Mouse (Mus musculus) kidney, embryonic 15.5 days (tissue): ENCODE data around the gene Rpl13a. TPM values are rescaled to one million over a fixed set of nuclear protein-coding genes. Genes with fewer than 3 reads are reported as not detected.
"Not testable (repeated sequence)": the region's sequence is repeated elsewhere in the genome, so short reads cannot be mapped to it uniquely, and the experiment has no call there.

Experiments used
- ATAC-seq: fragments of 200-750 bp; cut with Nextera tagmentation; replicated peaks from 2 replicates; pipeline ENCODE4 v1.8.0; 2017; ENCODE audit warnings: moderate TSS enrichment; ENCODE audit not compliant: low FRiP score
- H3K27ac ChIP-seq: fragments of 300-500 bp; sonication (generic); 2 replicates; pipeline ENCODE4 v1.5.1; 2015; ENCODE audit warnings: mild to moderate bottlenecking, inconsistent platforms
- H3K27me3 ChIP-seq: fragments of 300-500 bp; sonication (generic); 2 replicates; pipeline ENCODE4 v1.6.1; 2015; ENCODE audit warnings: inconsistent platforms
- H3K36me3 ChIP-seq: fragments of 300-500 bp; sonication (generic); 2 replicates; pipeline ENCODE4 v1.6.1; 2015; ENCODE audit warnings: inconsistent platforms
- H3K4me1 ChIP-seq: fragments of 300-500 bp; sonication (generic); 2 replicates; pipeline ENCODE4 v1.6.1; 2015; ENCODE audit warnings: inconsistent platforms
- H3K4me2 ChIP-seq: fragments of 300-500 bp; sonication (generic); 2 replicates; pipeline ENCODE4 v1.6.1; 2015; ENCODE audit warnings: moderate library complexity, mild to moderate bottlenecking, inconsistent platforms
- H3K4me3 ChIP-seq: fragments of 300-500 bp; sonication (generic); replicated peaks from 2 replicates; pipeline ENCODE4 v1.5.1; 2015; ENCODE audit warnings: mild to moderate bottlenecking, inconsistent platforms
- H3K9ac ChIP-seq: fragments of 300-500 bp; sonication (generic); 2 replicates; pipeline ENCODE4 v1.6.1; 2015; ENCODE audit warnings: mild to moderate bottlenecking, inconsistent platforms
- H3K9me3 ChIP-seq: fragments of 300-500 bp; sonication (generic); replicated peaks from 2 replicates; pipeline ENCODE4 v1.6.1; 2016; ENCODE audit warnings: inconsistent platforms
- WGBS: fragments of 180-500 bp; shearing (Covaris S2); methylation state at CpG from one replicate; pipeline ENCODE4 v1.1.7; 2015; ENCODE audit warnings: mixed read lengths; 5-methylcytosine and 5-hydroxymethylcytosine counted together
- polyA plus RNA-seq: library from polyadenylated mRNA; unstranded; fragments of >200 nt; fragmentation: Nextera tagmentation; extraction: Ambion mirVana; gene quantifications from 2 replicates; pipeline ENCODE4 v1.2.1, GENCODE M21; 2015

Gene Rpl13a
- polyA plus RNA-seq, 1 experiment from 2014 or later = 1,248 TPM

DNA sequence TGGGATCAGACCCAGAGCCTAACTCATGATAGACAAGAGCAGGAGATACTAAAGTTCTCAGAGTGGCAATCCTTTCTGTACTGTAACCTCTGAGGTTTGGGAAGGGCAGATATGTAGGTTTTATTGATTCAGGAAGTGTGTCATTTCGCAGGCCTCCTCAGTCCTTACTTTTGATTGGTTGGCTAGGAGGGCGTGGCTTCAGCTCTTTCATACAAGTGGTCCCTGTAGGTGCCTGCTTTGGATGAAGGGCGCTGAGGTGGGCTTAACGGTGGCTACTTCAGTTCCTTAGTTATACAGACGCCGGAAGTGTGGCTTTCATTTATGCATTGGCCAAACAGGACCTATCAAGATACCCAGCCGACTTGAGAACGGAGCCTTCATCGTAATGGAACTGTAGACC, 27.0 kb upstream of the Rpl13a start:
- Histone ChIP-seq H3K4me2 (peak overlapping the region; percentile 74), H3K9ac (0 out of 2 replicates have a peak overlapping the region, but pooled peaks have one; percentile 3), H3K4me1 (peaks cover 31% of the 10 kb centered on the region), H3K36me3 (peaks cover 42% of the 10 kb centered on the region), H3K27ac (0 out of 2 replicates have a peak overlapping the region, but pooled peaks have one; percentile 97), H3K27me3 (no peaks in the 10 kb centered on the region), H3K9me3 (no peaks in the 10 kb centered on the region), H3K4me3 (peak overlapping the region; percentile 63; the same call in 1 of the 2 replicates)
- ATAC-seq = no peak
- WGBS = 86% methylated on average over 9 of the region's 9 CpGs

DNA sequence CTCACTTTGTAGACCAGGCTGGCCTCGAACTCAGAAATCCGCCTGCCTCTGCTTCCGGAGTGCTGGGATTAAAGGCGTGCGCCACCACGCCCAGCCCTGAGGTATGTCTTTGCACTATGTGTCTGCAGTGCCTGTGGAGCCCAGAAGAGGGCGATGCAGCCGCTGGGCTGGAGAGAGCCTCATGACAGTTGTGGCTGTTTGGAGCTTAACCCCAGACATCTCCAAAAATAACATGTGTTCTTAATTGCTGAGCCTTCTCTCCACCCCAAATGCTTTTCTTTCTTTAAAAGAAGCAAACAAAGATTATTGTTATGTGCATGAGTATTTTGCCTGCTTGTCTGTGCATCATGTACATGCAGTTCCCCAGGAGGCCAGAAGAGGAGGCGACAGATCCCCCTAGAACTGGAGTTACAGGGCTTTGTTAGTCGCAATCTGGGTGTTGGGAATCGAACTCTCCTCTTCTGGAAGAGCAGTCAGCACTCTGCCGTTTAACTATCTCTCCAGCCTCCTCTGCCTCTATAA, 26.5 kb upstream of the Rpl13a start:
- Histone ChIP-seq H3K4me2 (peak overlapping the region; percentile 74), H3K9me3 (no peaks in the 10 kb centered on the region), H3K36me3 (peaks cover 36% of the 10 kb centered on the region), H3K4me1 (peaks cover 37% of the 10 kb centered on the region), H3K27me3 (no peaks in the 10 kb centered on the region), H3K4me3 (peak overlapping the region; percentile 63), H3K9ac (0 out of 2 replicates have a peak overlapping the region, but pooled peaks have one; percentile 3), H3K27ac (peak overlapping the region; percentile 97)
- no peak for ATAC-seq
- WGBS = 79% methylated on average over 12 of the region's 12 CpGs

- Histone ChIP-seq H3K36me3 (peaks cover 29% of the 10 kb centered on the region), H3K9me3 (no peaks in the 10 kb centered on the region), H3K4me1 (peaks cover 44% of the 10 kb centered on the region), H3K4me3 (peak within 1 kb of the TSS; percentile 63), H3K9ac (peak within 1 kb of the TSS; percentile 89), H3K4me2 (peak within 1 kb of the TSS; percentile 74), H3K27me3 (no peaks in the 10 kb centered on the region), H3K27ac (peak within 1 kb of the TSS; percentile 97)
- 4% methylated on average over 69 of the region's 69 CpGs for whole genome bisulfite sequencing
- ATAC-seq = peak; percentile 94
Measured at GRCm38 (mm10) chr7:45154096-45154992, 25.8 kb upstream of the Rpl13a start, which contains the start of the genes Pih1d1 and Aldh16a1. Gene Pih1d1 (plus strand): TSS chr7:45154303. Gene Aldh16a1 (minus strand): TSS chr7:45154584.

- Histone ChIP-seq H3K4me3 (peak overlapping the region; percentile 63), H3K9me3 (no peaks in the 10 kb centered on the region), H3K4me1 (peaks cover 52% of the 10 kb centered on the region), H3K27me3 (no peaks in the 10 kb centered on the region), H3K36me3 (peaks cover 22% of the 10 kb centered on the region), H3K9ac (peak overlapping the region; percentile 89), H3K4me2 (peak overlapping the region; percentile 74), H3K27ac (peak overlapping the region; percentile 97)
- 4% methylated on average over 5 of the region's 5 CpGs for WGBS
- no peak for ATAC-seq
Measured at GRCm38 (mm10) chr7:45153586-45153985, 25.0 kb upstream of the Rpl13a start.

- peaks cover 22% of the 10 kb centered on the region for H3K36me3 ChIP-seq
- H3K9me3 ChIP-seq, H3K27me3 ChIP-seq, ATAC-seq: not testable (repeated sequence)
- H3K4me2 ChIP-seq = peak overlapping the region; percentile 74
- WGBS = 88% methylated on average over 2 of the region's 2 CpGs
- peak overlapping the region; percentile 97; the same call in 1 of the 2 replicates for H3K27ac ChIP-seq
- H3K4me3 ChIP-seq = peak overlapping the region; percentile 63
- H3K4me1 ChIP-seq = peaks cover 57% of the 10 kb centered on the region
- peak overlapping the region; percentile 89; the same call in 1 of the 2 replicates for H3K9ac ChIP-seq
Measured at GRCm38 (mm10) chr7:45153052-45153451, 24.5 kb upstream of the Rpl13a start.

GRCm38 (mm10) chr7:45151303-45151702, 22.7 kb upstream of the Rpl13a start:
- Histone ChIP-seq H3K27me3 (no peaks in the 10 kb centered on the region), H3K4me1 (peaks cover 61% of the 10 kb centered on the region), H3K27ac (peak overlapping the region; percentile 80), H3K4me3 (no peak overlapping the region), H3K36me3 (peaks cover 21% of the 10 kb centered on the region), H3K4me2 (no peak overlapping the region; the same call in 1 of the 2 replicates), H3K9me3 (no peaks in the 10 kb centered on the region), H3K9ac (no peak overlapping the region)
- ATAC-seq = no peak
- 22% methylated on average over 11 of the region's 11 CpGs for WGBS

- H3K9ac ChIP-seq = no peak overlapping the region
- H3K36me3 ChIP-seq = peaks cover 28% of the 10 kb centered on the region
- WGBS = 38% methylated on average over 4 of the region's 4 CpGs
- H3K4me3 ChIP-seq = no peak overlapping the region
- no peak overlapping the region; the same call in 1 of the 2 replicates for H3K4me2 ChIP-seq
- ATAC-seq = no peak
- no peaks in the 10 kb centered on the region for H3K9me3 ChIP-seq
- peak overlapping the region; percentile 80 for H3K27ac ChIP-seq
- H3K4me1 ChIP-seq = peaks cover 57% of the 10 kb centered on the region
- no peaks in the 10 kb centered on the region for H3K27me3 ChIP-seq
Measured at GRCm38 (mm10) chr7:45150321-45150720, 21.8 kb upstream of the Rpl13a start.

- Histone ChIP-seq H3K4me2 (no peak overlapping the region), H3K4me3 (no peak overlapping the region), H3K9ac (no peak overlapping the region), H3K27ac (peak overlapping the region; percentile 79), H3K4me1 (peaks cover 50% of the 10 kb centered on the region), H3K9me3 (no peaks in the 10 kb centered on the region), H3K27me3 (no peaks in the 10 kb centered on the region), H3K36me3 (peaks cover 35% of the 10 kb centered on the region)
- ATAC-seq = no peak
- 58% methylated on average over 6 of the region's 6 CpGs for WGBS
Measured at GRCm38 (mm10) chr7:45149545-45149944, 21.0 kb upstream of the Rpl13a start.

DNA sequence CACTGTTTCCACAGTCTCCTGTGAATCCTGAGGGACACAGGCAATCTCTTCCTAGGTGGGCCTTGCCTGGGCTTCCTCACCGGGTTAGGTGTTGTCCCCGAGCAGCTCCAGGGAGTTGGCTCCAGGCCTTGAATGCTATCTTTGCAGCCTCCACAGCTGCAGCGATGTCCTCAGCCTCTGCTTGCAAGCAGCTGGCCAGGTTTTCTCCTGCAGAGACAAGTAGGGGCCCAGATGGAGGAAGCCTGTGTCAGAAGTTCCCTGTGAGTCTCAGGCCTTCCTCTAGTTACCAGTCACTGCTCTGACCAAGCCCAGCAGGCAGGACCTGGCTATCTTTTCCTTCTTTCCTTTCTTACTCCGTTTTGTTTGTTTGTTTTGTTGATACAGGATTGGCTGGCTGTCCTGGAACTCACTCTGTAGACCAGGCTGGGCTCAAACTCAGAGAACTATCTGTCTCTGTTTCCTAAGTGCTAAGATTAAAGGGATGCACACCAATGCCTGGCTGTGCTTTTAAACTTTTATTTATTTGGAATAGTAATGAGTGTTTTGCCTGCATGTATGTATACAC, 20.1 kb upstream of the Rpl13a start:
- H3K36me3 ChIP-seq = peaks cover 45% of the 10 kb centered on the region
- H3K9me3 ChIP-seq = no peaks in the 10 kb centered on the region
- H3K4me2 ChIP-seq = no peak overlapping the region
- H3K27me3 ChIP-seq = no peaks in the 10 kb centered on the region
- no peak overlapping the region for H3K9ac ChIP-seq
- peak overlapping the region; percentile 79 for H3K27ac ChIP-seq
- peaks cover 49% of the 10 kb centered on the region for H3K4me1 ChIP-seq
- no peak for ATAC-seq
- no peak overlapping the region for H3K4me3 ChIP-seq
- 62% methylated on average over 4 of the region's 4 CpGs for WGBS

DNA sequence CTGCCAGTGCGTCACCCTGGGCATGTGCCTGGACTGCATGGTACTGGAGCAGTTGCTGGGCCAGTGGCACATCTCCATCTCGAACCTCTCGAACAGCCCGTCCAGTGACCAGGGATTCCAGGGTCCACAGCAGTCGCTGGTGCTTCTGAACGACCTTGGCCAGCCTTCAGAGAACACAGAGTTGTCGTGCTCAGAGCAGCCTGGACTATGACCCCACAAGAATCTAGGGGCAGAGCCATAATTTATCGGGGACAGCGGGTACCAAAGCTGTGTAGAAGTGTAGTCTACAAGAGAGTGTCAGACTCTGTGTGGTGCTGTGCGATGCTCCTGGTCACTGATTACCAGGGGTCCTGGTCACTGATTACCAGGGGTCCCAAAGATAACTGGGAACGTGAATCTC, 19.3 kb upstream of the Rpl13a start:
- Histone ChIP-seq H3K4me3 (no peak overlapping the region), H3K36me3 (peaks cover 52% of the 10 kb centered on the region), H3K4me1 (peaks cover 45% of the 10 kb centered on the region), H3K27ac (peak overlapping the region; percentile 54; the same call in 1 of the 2 replicates), H3K9ac (no peak overlapping the region), H3K9me3 (no peaks in the 10 kb centered on the region), H3K27me3 (no peaks in the 10 kb centered on the region), H3K4me2 (0 out of 2 replicates have a peak overlapping the region, but pooled peaks have one; percentile 24)
- ATAC-seq = peak; percentile 50
- 68% methylated on average over 11 of the region's 11 CpGs for WGBS

DNA sequence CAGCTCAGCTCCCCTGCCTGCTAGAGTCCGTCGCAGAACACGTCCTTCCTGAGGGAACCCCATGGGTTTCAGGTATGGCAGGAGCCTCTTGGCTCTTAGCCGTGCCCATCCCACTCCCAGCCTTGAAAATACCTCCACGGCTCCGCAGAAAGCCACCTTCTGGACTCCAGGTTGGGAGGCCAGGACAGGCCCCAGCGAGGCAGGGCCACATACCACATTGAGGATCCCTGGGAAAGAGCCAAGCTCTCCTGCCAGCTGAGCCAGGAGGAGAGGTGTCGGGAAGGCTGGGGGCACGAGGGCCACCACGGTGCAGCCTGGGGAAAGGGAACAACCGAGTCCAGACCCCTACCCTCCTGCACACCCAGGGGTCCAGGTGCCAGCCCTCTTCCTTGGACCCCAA, 18.7 kb upstream of the Rpl13a start:
- no peak for ATAC-seq
- H3K36me3 ChIP-seq = peaks cover 58% of the 10 kb centered on the region
- H3K4me1 ChIP-seq = peaks cover 45% of the 10 kb centered on the region
- no peaks in the 10 kb centered on the region for H3K27me3 ChIP-seq
- H3K4me2 ChIP-seq = peak overlapping the region; percentile 24; the same call in 1 of the 2 replicates
- H3K27ac ChIP-seq = peak overlapping the region; percentile 54; the same call in 1 of the 2 replicates
- no peaks in the 10 kb centered on the region for H3K9me3 ChIP-seq
- no peak overlapping the region for H3K4me3 ChIP-seq
- no peak overlapping the region for H3K9ac ChIP-seq
- WGBS = 90% methylated on average over 11 of the region's 11 CpGs

GRCm38 (mm10) chr7:45145460-45145859, 16.9 kb upstream of the Rpl13a start:
- H3K4me1 ChIP-seq = peaks cover 28% of the 10 kb centered on the region
- H3K27ac ChIP-seq = no peak overlapping the region
- peaks cover 69% of the 10 kb centered on the region for H3K36me3 ChIP-seq
- H3K9ac ChIP-seq = no peak overlapping the region
- H3K4me3 ChIP-seq = no peak overlapping the region
- WGBS = 95% methylated on average over 8 of the region's 8 CpGs
- H3K9me3 ChIP-seq = no peaks in the 10 kb centered on the region
- H3K27me3 ChIP-seq = no peaks in the 10 kb centered on the region
- no peak overlapping the region for H3K4me2 ChIP-seq
- no peak for ATAC-seq
